ENCODE assay signal across 11 mouse cellular contexts in genomic region chr17:88318207-88318791, GRCm38 (mm10).
DNase-seq lines count a peak whose midpoint lies in the region; ATAC-seq lines count a peak whose summit lies in the region.
"Had no signal": no experiment of that assay in that cellular context is flagged by ENCODE, and none has a peak within 500 bp of the region (broad histone marks: within the 10 kb centered on the region; RNA-seq: fewer than 3 reads in every experiment).

No protein-coding gene starts in this region.

- WGBS in forebrain, embryonic 15.5 days: 80% methylated on average over 16 of the region's 16 CpGs
- WGBS in forebrain, embryonic 16.5 days: 89% methylated on average over 16 of the region's 16 CpGs
- 28% methylated on average over 16 of the region's 16 CpGs for WGBS in kidney, embryonic 16.5 days
- WGBS in midbrain, embryonic 13.5 days: 86% methylated on average over 16 of the region's 16 CpGs

- peaks cover 15% of the 10 kb centered on the region for H3K4me1 ChIP-seq in forebrain, embryonic 15.5 days
- H3K4me1 ChIP-seq in forebrain, embryonic 16.5 days (replicated peaks; ENCODE audit: control insufficient read depth, insufficient read depth, low read length): peaks cover 14% of the 10 kb centered on the region
- peaks cover 8% of the 10 kb centered on the region for H3K4me1 ChIP-seq in kidney, embryonic 16.5 days (ENCODE audit: insufficient read depth, low read length)
- peaks cover 5% of the 10 kb centered on the region; the same call in 1 of the 2 replicates for H3K4me1 ChIP-seq in midbrain, embryonic 13.5 days (replicated peaks)

- peak; percentile 37 for DNase-seq in ovary, adult 18-20 months (ENCODE audit: low spot score)
- no peak for DNase-seq in ovary, postnatal 36 days (ENCODE audit: low spot score)
- DNase-seq in lung, postnatal 36 days: peak; percentile 19
- no peak for DNase-seq in right cerebral cortex, postnatal 25 days
- DNase-seq: cerebellum, adult 9-10 months had no signal

- H3K4me3 ChIP-seq in forebrain, embryonic 15.5 days: no peak overlapping the region
- H3K4me3 ChIP-seq in forebrain, embryonic 16.5 days (replicated peaks; ENCODE audit: low read length): no peak overlapping the region
- no peak overlapping the region for H3K4me3 ChIP-seq in kidney, embryonic 16.5 days (ENCODE audit: low read length)
- no peak overlapping the region for H3K4me3 ChIP-seq in midbrain, embryonic 13.5 days (replicated peaks)

- no peak for ATAC-seq in forebrain, embryonic 15.5 days (replicated peaks)
- no peak for ATAC-seq in forebrain, embryonic 16.5 days
- peak; percentile 78 for ATAC-seq in kidney, embryonic 16.5 days (ENCODE audit: low FRiP score, low TSS enrichment)
- ATAC-seq in midbrain, embryonic 13.5 days: no peak
- ATAC-seq: hindbrain, postnatal 0 days; midbrain, embryonic 16.5 days had no signal

- H3K27ac ChIP-seq in forebrain, embryonic 15.5 days (replicated peaks): peak overlapping the region; percentile 80
- H3K27ac ChIP-seq in forebrain, embryonic 16.5 days (ENCODE audit: low read length): no peak overlapping the region; the same call in 1 of the 2 replicates
- H3K27ac ChIP-seq in kidney, embryonic 16.5 days (ENCODE audit: low read length): no peak overlapping the region
- no peak overlapping the region for H3K27ac ChIP-seq in midbrain, embryonic 13.5 days
- H3K27ac ChIP-seq: hindbrain, postnatal 0 days had no signal

- no peaks in the 10 kb centered on the region for H3K36me3 ChIP-seq in forebrain, embryonic 15.5 days
- no peaks in the 10 kb centered on the region for H3K36me3 ChIP-seq in forebrain, embryonic 16.5 days (ENCODE audit: control insufficient read depth, insufficient read depth)
- no peaks in the 10 kb centered on the region for H3K36me3 ChIP-seq in kidney, embryonic 16.5 days (ENCODE audit: insufficient read depth, low read length)
- H3K36me3 ChIP-seq in midbrain, embryonic 13.5 days: no peaks in the 10 kb centered on the region

- no peak overlapping the region for H3K4me2 ChIP-seq in forebrain, embryonic 15.5 days (replicated peaks)
- no peak overlapping the region for H3K4me2 ChIP-seq in forebrain, embryonic 16.5 days (ENCODE audit: low read length)
- 0 out of 2 replicates have a peak overlapping the region, but pooled peaks have one; percentile 10 for H3K4me2 ChIP-seq in kidney, embryonic 16.5 days (replicated peaks; ENCODE audit: low read depth, low read length)
- H3K4me2 ChIP-seq in midbrain, embryonic 13.5 days (replicated peaks): no peak overlapping the region

- no peaks in the 10 kb centered on the region for H3K27me3 ChIP-seq in forebrain, embryonic 15.5 days
- H3K27me3 ChIP-seq in forebrain, embryonic 16.5 days (replicated peaks; ENCODE audit: control insufficient read depth, insufficient read depth, low read length): no peaks in the 10 kb centered on the region
- H3K27me3 ChIP-seq in kidney, embryonic 16.5 days (ENCODE audit: insufficient read depth, low read length): no peaks in the 10 kb centered on the region
- peaks cover 41% of the 10 kb centered on the region for H3K27me3 ChIP-seq in midbrain, embryonic 13.5 days

- H3K9ac ChIP-seq in forebrain, embryonic 15.5 days (replicated peaks): no peak overlapping the region
- no peak overlapping the region for H3K9ac ChIP-seq in forebrain, embryonic 16.5 days (replicated peaks; ENCODE audit: low read depth, low read length)
- no peak overlapping the region for H3K9ac ChIP-seq in kidney, embryonic 16.5 days (replicated peaks; ENCODE audit: low read length)
- H3K9ac ChIP-seq in midbrain, embryonic 13.5 days (replicated peaks): no peak overlapping the region

- H3K9me3 ChIP-seq in forebrain, embryonic 15.5 days: no peaks in the 10 kb centered on the region
- H3K9me3 ChIP-seq in forebrain, embryonic 16.5 days (ENCODE audit: control insufficient read depth, low read length): no peaks in the 10 kb centered on the region
- H3K9me3 ChIP-seq in kidney, embryonic 16.5 days (ENCODE audit: low read length): no peaks in the 10 kb centered on the region
- no peaks in the 10 kb centered on the region for H3K9me3 ChIP-seq in midbrain, embryonic 13.5 days

Comparison
In these comparisons a context has a peak if more than half of its experiments do, and no peak if none do; other contexts are left out.
1. DNase-seq: peak in ovary, adult 18-20 months (single experiment) and lung, postnatal 36 days (single experiment); none in ovary, postnatal 36 days (single experiment) and right cerebral cortex, postnatal 25 days (single experiment).